Mouse (Mus musculus) lung, adult 2 months (tissue): Measurements from ENCODE around the gene Otud1. TPM values are rescaled to one million over a fixed set of nuclear protein-coding genes. Genes with fewer than 3 reads are reported as not detected.
A peak's percentile ranks its signal among the peaks of the same experiment; 100 is the strongest.

Source experiments
- DNase-seq: peaks from one replicate; pipeline ENCODE4 v3.0.0; 2022
- H3K4me1 ChIP-seq: fragments of 200-500 bp; 2 replicates; pipeline ENCODE4 v1.6.1; 2011; ENCODE audit warnings: low read length; ENCODE audit not compliant: control insufficient read depth, insufficient read depth
- H3K4me3 ChIP-seq: fragments of 200-500 bp; replicated peaks from 2 replicates; pipeline ENCODE3; 2011; ENCODE audit warnings: low read depth, mild to moderate bottlenecking, control low read depth, low read length; ENCODE audit errors: extremely low read depth
- CTCF ChIP-seq: fragments of 200-500 bp; IDR thresholded peaks from 2 replicates; pipeline ENCODE4 v1.5.1; 2011; ENCODE audit warnings: mild to moderate bottlenecking, low read length, control low read depth; ENCODE audit not compliant: insufficient read depth
- POLR2A ChIP-seq: fragments of 200-500 bp; IDR thresholded peaks from 2 replicates; pipeline ENCODE4 v1.6.1; 2011; ENCODE audit warnings: low read depth, mild to moderate bottlenecking, control low read depth, low read length, borderline replicate concordance; ENCODE audit errors: extremely low read depth
- WGBS: fragments of 180-500 bp; shearing (Covaris S2); methylation state at CpG from one replicate; pipeline ENCODE4 v1.1.7; 2018; 5-methylcytosine and 5-hydroxymethylcytosine counted together
- polyA plus RNA-seq: library from polyadenylated mRNA; depleted of rRNA; stranded (reverse); fragments of >200 nt; gene quantifications from 2 replicates; pipeline ENCODE4 v1.2.3, GENCODE M21; 2012

Gene Otud1
- polyA plus RNA-seq, 1 experiment: 19.3 TPM

DNA sequence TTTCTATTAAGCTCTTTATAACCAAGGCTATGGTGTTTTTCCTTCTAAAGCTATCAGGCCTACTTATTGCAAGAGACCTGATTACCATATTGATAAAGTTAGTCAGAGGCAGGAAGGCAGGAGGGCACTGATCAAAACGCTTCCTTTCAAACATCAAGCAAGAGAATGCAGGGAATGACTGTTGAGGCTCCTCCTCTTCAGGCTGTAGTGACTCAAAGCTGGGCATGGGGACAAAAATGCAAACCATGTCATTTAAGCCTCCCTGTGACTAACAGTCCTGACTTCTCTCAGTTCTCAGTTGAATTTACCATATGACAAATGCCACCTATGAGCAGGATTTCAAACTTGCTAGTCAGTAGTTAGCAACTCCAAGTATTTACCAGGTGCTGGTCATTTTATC is 10.6 kb upstream of the Otud1 start:
- no peak for TF ChIP-seq POLR2A
- TF ChIP-seq CTCF: no peak
- 15% methylated on average over 1 of the region's 1 CpGs for WGBS
- DNase-seq: peak; percentile 31
- peaks cover 4% of the 10 kb centered on the region; the same call in 1 of the 2 replicates for H3K4me1 ChIP-seq
- no peak overlapping the region for H3K4me3 ChIP-seq

- 50% methylated on average over 5 of the region's 5 CpGs for WGBS
- Histone ChIP-seq H3K4me1 (no peaks in the 10 kb centered on the region), H3K4me3 (no peak overlapping the region)
- TF ChIP-seq POLR2A (no peak), CTCF (no peak)
- no peak for DNase-seq
These were observed 1.1 kb upstream of the Otud1 start for GRCm38 (mm10) chr2:19656436-19656835.

DNA sequence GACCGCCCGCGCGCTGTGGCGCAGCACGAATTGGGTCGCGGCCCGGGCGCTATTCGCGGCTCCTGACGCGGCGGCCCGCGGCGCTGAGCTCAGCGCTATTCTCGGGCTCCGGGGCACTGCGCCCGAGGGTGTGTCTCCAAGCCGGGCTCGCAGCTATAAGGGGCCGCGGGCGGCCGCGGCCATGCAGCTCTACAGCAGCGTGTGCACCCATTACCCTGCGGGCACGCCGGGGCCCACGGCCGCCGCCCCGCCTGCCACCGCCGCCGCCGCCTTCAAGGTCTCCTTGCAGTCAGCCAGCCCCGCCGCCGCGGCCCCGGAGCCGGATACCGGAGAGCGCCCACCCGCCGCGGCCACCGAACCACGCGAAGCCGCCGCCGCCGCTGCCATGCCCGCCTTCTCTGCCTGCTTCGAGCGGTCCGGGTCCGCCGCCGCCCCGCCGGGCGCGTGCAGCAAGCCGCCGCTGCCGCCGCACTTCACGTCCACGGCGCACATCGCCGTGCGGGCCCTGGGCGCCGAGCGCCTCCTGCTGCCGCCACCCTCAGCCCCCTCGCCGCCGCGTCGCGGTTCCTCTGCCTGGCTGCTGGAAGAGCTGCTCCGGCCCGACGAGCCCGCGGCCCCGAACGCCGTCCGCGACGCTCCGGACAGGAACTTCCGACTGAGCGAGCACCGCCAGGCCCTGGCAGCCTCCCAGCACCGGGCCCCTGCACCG is 483 bp downstream of the Otud1 start:
- Histone ChIP-seq H3K4me1 (no peaks in the 10 kb centered on the region), H3K4me3 (peak overlapping the region; percentile 94)
- DNase-seq: peak; percentile 70
- no peak for TF ChIP-seq CTCF
- no peak for TF ChIP-seq POLR2A
- WGBS: under 1% methylated on average over 96 of the region's 108 CpGs

DNA sequence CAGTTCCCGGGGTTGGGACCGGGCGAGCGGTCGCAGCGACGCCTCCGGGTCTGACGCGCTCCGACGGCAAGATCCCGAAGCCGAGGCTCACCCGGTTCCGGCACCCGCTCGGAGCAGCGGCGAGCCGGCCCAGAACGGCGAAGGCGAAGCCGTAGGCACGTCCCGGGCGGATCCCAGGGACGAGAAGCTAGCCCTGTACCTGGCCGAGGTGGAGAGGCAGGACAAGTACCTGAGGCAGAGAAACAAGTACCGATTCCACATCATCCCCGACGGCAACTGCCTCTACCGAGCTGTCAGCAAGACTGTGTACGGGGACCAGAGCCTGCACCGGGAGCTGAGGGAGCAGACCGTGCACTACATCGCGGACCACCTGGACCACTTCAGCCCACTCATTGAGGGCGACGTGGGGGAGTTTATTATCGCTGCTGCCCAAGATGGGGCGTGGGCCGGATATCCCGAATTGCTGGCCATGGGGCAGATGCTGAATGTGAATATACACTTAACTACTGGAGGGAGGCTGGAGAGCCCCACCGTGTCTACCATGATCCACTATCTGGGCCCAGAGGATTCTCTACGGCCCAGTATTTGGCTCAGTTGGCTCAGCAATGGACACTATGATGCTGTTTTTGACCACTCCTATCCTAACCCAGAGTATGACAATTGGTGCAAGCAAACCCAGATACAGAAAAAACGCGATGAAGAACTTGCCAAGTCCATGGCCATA is 1.3 kb downstream of the Otud1 start:
- 2% methylated on average over 49 of the region's 49 CpGs for WGBS
- H3K4me1 ChIP-seq: no peaks in the 10 kb centered on the region
- peak; percentile 70 for DNase-seq
- peak overlapping the region; percentile 94 for H3K4me3 ChIP-seq
- TF ChIP-seq CTCF: no peak
- no peak; the same call in 1 of the 2 replicates for TF ChIP-seq POLR2A

DNA sequence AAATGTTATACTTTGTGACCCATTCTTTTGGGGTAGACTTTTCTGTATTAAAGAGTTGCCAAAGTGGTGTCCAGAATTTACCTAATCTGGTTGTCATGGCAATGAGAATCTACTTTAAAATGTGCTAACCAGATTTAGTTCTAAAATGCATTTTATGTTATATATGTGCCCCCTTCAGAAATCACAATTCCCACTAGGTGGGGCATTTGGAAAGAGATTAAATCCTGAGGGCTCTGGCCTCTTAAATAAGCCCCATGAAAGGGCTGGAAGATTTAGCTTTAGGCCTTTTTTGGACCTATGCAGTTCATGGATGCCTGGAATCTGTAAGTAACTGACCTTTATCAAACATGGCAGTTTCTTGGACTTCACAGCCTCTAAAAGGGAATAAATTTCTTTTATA is 3.3 kb downstream of the Otud1 start:
- no peak for DNase-seq
- TF ChIP-seq POLR2A (no peak), CTCF (no peak)
- no peak overlapping the region for H3K4me3 ChIP-seq

DNA sequence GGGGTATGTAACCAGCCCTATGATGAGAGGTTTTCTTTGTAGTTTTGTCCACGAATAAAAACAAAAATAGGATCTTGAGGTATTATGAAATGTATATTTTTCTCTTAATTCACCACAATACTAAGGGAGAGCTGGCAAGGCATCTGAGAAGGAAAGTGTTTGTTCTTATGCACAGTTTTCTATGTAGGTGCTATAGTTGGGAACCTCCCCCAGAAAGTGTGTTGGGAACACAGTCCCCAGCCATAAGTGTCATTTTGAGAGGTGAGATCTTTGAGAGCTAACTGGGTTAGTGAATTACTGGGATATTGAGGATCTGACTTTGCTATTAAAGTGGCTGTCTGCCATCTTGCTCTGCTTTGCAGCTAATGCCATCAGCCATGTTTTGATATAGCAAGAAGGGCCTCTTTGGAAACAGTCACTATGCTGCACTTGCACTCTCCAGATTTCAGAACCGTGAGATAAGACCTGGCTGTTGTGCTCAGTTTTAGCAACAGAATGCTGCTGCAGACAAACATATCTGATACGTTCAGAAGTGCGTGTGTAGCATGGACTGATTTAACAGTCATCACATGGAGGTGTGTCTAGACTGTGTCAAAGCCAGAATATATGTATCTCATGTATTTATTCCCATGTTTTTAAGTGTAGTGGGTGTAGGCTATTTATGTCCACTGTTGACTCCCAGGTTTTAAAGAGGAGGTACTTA is 5.7 kb downstream of the Otud1 start:
- DNase-seq: no peak
- TF ChIP-seq CTCF (no peak), POLR2A (no peak)
- Histone ChIP-seq H3K4me1 (peaks cover 10% of the 10 kb centered on the region), H3K4me3 (no peak overlapping the region)
- 68% methylated on average over 4 of the region's 4 CpGs for WGBS

More for the DNA sequence above, 3.3 kb downstream of the Otud1 start:
- H3K4me1 ChIP-seq: peaks cover 6% of the 10 kb centered on the region

GRCm38 (mm10) chr2:19664147-19664546 is 6.6 kb downstream of the Otud1 start:
- Histone ChIP-seq H3K4me3 (no peak overlapping the region), H3K4me1 (peaks cover 10% of the 10 kb centered on the region)
- DNase-seq: no peak
- no peak for TF ChIP-seq CTCF
- no peak for TF ChIP-seq POLR2A
- 39% methylated on average over 6 of the region's 6 CpGs for WGBS

GRCm38 (mm10) chr2:19664555-19665475 is 7.3 kb downstream of the Otud1 start:
- peaks cover 10% of the 10 kb centered on the region for H3K4me1 ChIP-seq
- TF ChIP-seq POLR2A: no peak
- no peak for TF ChIP-seq CTCF
- no peak overlapping the region for H3K4me3 ChIP-seq
- DNase-seq: no peak
- WGBS: 41% methylated on average over 7 of the region's 7 CpGs

DNA sequence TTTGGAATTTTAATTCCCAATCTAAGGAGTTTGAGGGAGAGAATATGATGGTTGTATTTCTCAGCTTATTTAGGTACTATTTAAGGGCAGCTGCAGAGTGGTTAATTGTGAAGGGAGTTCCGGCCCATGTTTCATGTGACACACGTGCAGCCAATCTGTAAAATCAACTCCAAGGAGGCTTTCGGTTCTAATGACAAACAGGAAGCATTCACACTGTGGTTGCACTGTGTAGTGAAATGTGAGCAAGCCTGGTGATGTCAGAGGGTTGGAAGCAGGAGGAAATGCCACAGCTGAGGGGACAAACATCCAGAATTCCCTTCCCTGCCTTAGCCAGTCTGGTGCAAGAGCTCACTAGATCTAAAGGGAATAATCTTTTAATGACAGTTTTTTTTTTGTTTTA is 8.3 kb downstream of the Otud1 start:
- WGBS: 12% methylated on average over 3 of the region's 3 CpGs
- TF ChIP-seq CTCF (no peak), POLR2A (no peak)
- H3K4me3 ChIP-seq: no peak overlapping the region
- no peak for DNase-seq
- H3K4me1 ChIP-seq: peaks cover 10% of the 10 kb centered on the region
